Mouse (Mus musculus) lung, adult 2 months (tissue): ENCODE results near the gene Alyref. TPM values are rescaled to one million over a fixed set of nuclear protein-coding genes. Genes with fewer than 3 reads are reported as not detected.

Experiments
- DNase-seq: peaks from one replicate; pipeline ENCODE4 v3.0.0; 2022
- H3K4me1 ChIP-seq: fragments of 200-500 bp; 2 replicates; pipeline ENCODE4 v1.6.1; 2011; ENCODE audit warnings: low read length; ENCODE audit not compliant: control insufficient read depth, insufficient read depth
- H3K4me3 ChIP-seq: fragments of 200-500 bp; replicated peaks from 2 replicates; pipeline ENCODE3; 2011; ENCODE audit warnings: low read depth, mild to moderate bottlenecking, control low read depth, low read length; ENCODE audit errors: extremely low read depth
- CTCF ChIP-seq: fragments of 200-500 bp; IDR thresholded peaks from 2 replicates; pipeline ENCODE4 v1.5.1; 2011; ENCODE audit warnings: mild to moderate bottlenecking, low read length, control low read depth; ENCODE audit not compliant: insufficient read depth
- POLR2A ChIP-seq: fragments of 200-500 bp; IDR thresholded peaks from 2 replicates; pipeline ENCODE4 v1.6.1; 2011; ENCODE audit warnings: low read depth, mild to moderate bottlenecking, control low read depth, low read length, borderline replicate concordance; ENCODE audit errors: extremely low read depth
- WGBS: fragments of 180-500 bp; shearing (Covaris S2); methylation state at CpG from one replicate; pipeline ENCODE4 v1.1.7; 2018; 5-methylcytosine and 5-hydroxymethylcytosine counted together
- polyA plus RNA-seq: library from polyadenylated mRNA; depleted of rRNA; stranded (reverse); fragments of >200 nt; gene quantifications from 2 replicates; pipeline ENCODE4 v1.2.3, GENCODE M21; 2012; rRNA removed

Alyref gene
- polyA plus RNA-seq, 1 experiment, result 29.1 TPM

GRCm38 (mm10) chr11:120549168-120549945, 48.8 kb downstream of the Alyref start, which contains the start of gene Mcrip1:
TSS of gene Mcrip1 (minus strand) at chr11:120549727.
- H3K4me1 ChIP-seq, result peaks cover 17% of the 10 kb centered on the region
- H3K4me3 ChIP-seq, result peak within 1 kb of the TSS; percentile 90
- DNase-seq, result peak; percentile 92
- under 1% methylated on average over 75 of the region's 87 CpGs for WGBS
- TF ChIP-seq POLR2A (peak; percentile 72; the same call in 1 of the 2 replicates), CTCF (no peak)

- DNase-seq, result no peak
- WGBS, result 4% methylated on average over 7 of the region's 7 CpGs
- TF ChIP-seq POLR2A (no peak), CTCF (no peak)
- peaks cover 17% of the 10 kb centered on the region for H3K4me1 ChIP-seq
- H3K4me3 ChIP-seq, result peak overlapping the region; percentile 90
Measured at GRCm38 (mm10) chr11:120548786-120549167, 49.4 kb downstream of the Alyref start.

- WGBS, result 66% methylated on average over 3 of the region's 3 CpGs
- no peak for DNase-seq
- H3K4me3 ChIP-seq, result no peak overlapping the region
- peaks cover 17% of the 10 kb centered on the region for H3K4me1 ChIP-seq
- TF ChIP-seq POLR2A (no peak), CTCF (no peak)
Measured at GRCm38 (mm10) chr11:120548214-120548613, 50.0 kb downstream of the Alyref start.

- no peak for DNase-seq
- 38% methylated on average over 2 of the region's 2 CpGs for WGBS
- Histone ChIP-seq H3K4me1 (peaks cover 17% of the 10 kb centered on the region), H3K4me3 (no peak overlapping the region)
- TF ChIP-seq POLR2A (no peak), CTCF (no peak)
Measured at GRCm38 (mm10) chr11:120547469-120547868, 50.7 kb downstream of the Alyref start.

GRCm38 (mm10) chr11:120545964-120546363, 52.2 kb downstream of the Alyref start:
- no peak for TF ChIP-seq CTCF
- no peak for TF ChIP-seq POLR2A
- 87% methylated on average over 3 of the region's 3 CpGs for WGBS
- H3K4me1 ChIP-seq, result peaks cover 17% of the 10 kb centered on the region
- no peak overlapping the region for H3K4me3 ChIP-seq
- DNase-seq, result no peak

- WGBS, result 78% methylated on average over 6 of the region's 6 CpGs
- H3K4me3 ChIP-seq, result no peak overlapping the region
- H3K4me1 ChIP-seq, result peaks cover 17% of the 10 kb centered on the region
- no peak for DNase-seq
- TF ChIP-seq CTCF (no peak), POLR2A (no peak)
Measured at GRCm38 (mm10) chr11:120542376-120542775, 55.8 kb downstream of the Alyref start.

Other genes with a start within 250 kb of the Alyref start
- gene Actg1, start 249.8 kb downstream of the Alyref start, polyA plus RNA-seq, result 941 and 1,175 TPM in 2 replicates
- gene Fscn2, start 236.8 kb downstream of the Alyref start, polyA plus RNA-seq, result 0.06 and 0.60 TPM in 2 replicates
- 61.9 and 67.1 TPM in 2 replicates for gene Faap100, start 219.6 kb downstream of the Alyref start, polyA plus RNA-seq
- gene Nploc4, start 160.7 kb downstream of the Alyref start, polyA plus RNA-seq, result 39.2 and 49.8 TPM in 2 replicates
- 0.06 TPM in 1 of 2 replicates, not detected in the other for gene Tspan10, start 155.7 kb downstream of the Alyref start, polyA plus RNA-seq
- 0.45 and 0.57 TPM in 2 replicates for gene Pde6g, start 144.9 kb downstream of the Alyref start, polyA plus RNA-seq
- gene Oxld1, start 140.3 kb downstream of the Alyref start, polyA plus RNA-seq, result 11.9 and 14.9 TPM in 2 replicates
- 11.0 and 14.5 TPM in 2 replicates for gene Ccdc137, start 140.2 kb downstream of the Alyref start, polyA plus RNA-seq
- gene Arl16, start 130.8 kb downstream of the Alyref start, polyA plus RNA-seq, result 15.6 and 17.3 TPM in 2 replicates
- 48.0 and 51.4 TPM in 2 replicates for gene Mrpl12, start 113.8 kb downstream of the Alyref start, polyA plus RNA-seq
- gene Slc25a10, start 106.5 kb downstream of the Alyref start, polyA plus RNA-seq, result 157 and 174 TPM in 2 replicates
- 0.86 and 1.0 TPM in 2 replicates for gene Gcgr, start 67.7 kb downstream of the Alyref start, polyA plus RNA-seq
- 133 and 168 TPM in 2 replicates for gene Mcrip1, start 48.6 kb downstream of the Alyref start, polyA plus RNA-seq
- gene Ppp1r27, start 47.2 kb downstream of the Alyref start, polyA plus RNA-seq, result 3.3 TPM in 1 of 2 replicates, not detected in the other
- gene P4hb, start 25.1 kb downstream of the Alyref start, polyA plus RNA-seq, result 192 and 254 TPM in 2 replicates
- gene Arhgdia, start 16.7 kb downstream of the Alyref start, polyA plus RNA-seq, result 890 and 923 TPM in 2 replicates
- 136 and 159 TPM in 2 replicates for gene Anapc11, start 56 bp upstream of the Alyref start, polyA plus RNA-seq
- 2.5 and 3.0 TPM in 2 replicates for gene Npb, start 10.1 kb upstream of the Alyref start, polyA plus RNA-seq
- 217 and 238 TPM in 2 replicates for gene Pcyt2, start 19.6 kb upstream of the Alyref start, polyA plus RNA-seq
- 75.2 and 84.1 TPM in 2 replicates for gene Sirt7, start 26.9 kb upstream of the Alyref start, polyA plus RNA-seq
- gene Mafg, start 35.2 kb upstream of the Alyref start, polyA plus RNA-seq, result 41.5 and 51.3 TPM in 2 replicates
- 4.1 and 4.5 TPM in 2 replicates for gene Pycr1, start 45.4 kb upstream of the Alyref start, polyA plus RNA-seq
- 1.1 and 3.1 TPM in 2 replicates for gene Myadml2, start 49.8 kb upstream of the Alyref start, polyA plus RNA-seq
- 15.5 and 20.6 TPM in 2 replicates for gene Notum, start 62.8 kb upstream of the Alyref start, polyA plus RNA-seq
- 86.9 and 95.8 TPM in 2 replicates for gene Aspscr1, start 74.6 kb upstream of the Alyref start, polyA plus RNA-seq
- gene Cenpx, start 115.4 kb upstream of the Alyref start, polyA plus RNA-seq, result 68.0 and 69.1 TPM in 2 replicates
- gene Lrrc45, start 115.6 kb upstream of the Alyref start, polyA plus RNA-seq, result 35.6 and 40.1 TPM in 2 replicates
- 62.0 and 76.8 TPM in 2 replicates for gene Rac3, start 123.1 kb upstream of the Alyref start, polyA plus RNA-seq
- gene Dcxr, start 128.9 kb upstream of the Alyref start, polyA plus RNA-seq, result 326 and 340 TPM in 2 replicates
- gene Cbr2, start 133.7 kb upstream of the Alyref start, polyA plus RNA-seq, result 13,780 and 14,250 TPM in 2 replicates
- gene Hmga1b, start 164.4 kb upstream of the Alyref start, polyA plus RNA-seq, result 0.24 and 1.6 TPM in 2 replicates
- 55.8 and 59.8 TPM in 2 replicates for gene Rfng, start 185.8 kb upstream of the Alyref start, polyA plus RNA-seq
- 116 and 141 TPM in 2 replicates for gene Gps1, start 185.9 kb upstream of the Alyref start, polyA plus RNA-seq
- 32.0 and 35.4 TPM in 2 replicates for gene Dus1l, start 198.0 kb upstream of the Alyref start, polyA plus RNA-seq
- gene Fasn, start 226.2 kb upstream of the Alyref start, polyA plus RNA-seq, result 1,387 and 1,388 TPM in 2 replicates